Mouse (Mus musculus) lung, postnatal 36 days (tissue): ENCODE data around the gene Klc1.

Experiments
- DNase-seq: peaks from one replicate; pipeline ENCODE4 v3.0.0; 2022; ENCODE audit warnings: mixed read lengths

Klc1 gene

DNA sequence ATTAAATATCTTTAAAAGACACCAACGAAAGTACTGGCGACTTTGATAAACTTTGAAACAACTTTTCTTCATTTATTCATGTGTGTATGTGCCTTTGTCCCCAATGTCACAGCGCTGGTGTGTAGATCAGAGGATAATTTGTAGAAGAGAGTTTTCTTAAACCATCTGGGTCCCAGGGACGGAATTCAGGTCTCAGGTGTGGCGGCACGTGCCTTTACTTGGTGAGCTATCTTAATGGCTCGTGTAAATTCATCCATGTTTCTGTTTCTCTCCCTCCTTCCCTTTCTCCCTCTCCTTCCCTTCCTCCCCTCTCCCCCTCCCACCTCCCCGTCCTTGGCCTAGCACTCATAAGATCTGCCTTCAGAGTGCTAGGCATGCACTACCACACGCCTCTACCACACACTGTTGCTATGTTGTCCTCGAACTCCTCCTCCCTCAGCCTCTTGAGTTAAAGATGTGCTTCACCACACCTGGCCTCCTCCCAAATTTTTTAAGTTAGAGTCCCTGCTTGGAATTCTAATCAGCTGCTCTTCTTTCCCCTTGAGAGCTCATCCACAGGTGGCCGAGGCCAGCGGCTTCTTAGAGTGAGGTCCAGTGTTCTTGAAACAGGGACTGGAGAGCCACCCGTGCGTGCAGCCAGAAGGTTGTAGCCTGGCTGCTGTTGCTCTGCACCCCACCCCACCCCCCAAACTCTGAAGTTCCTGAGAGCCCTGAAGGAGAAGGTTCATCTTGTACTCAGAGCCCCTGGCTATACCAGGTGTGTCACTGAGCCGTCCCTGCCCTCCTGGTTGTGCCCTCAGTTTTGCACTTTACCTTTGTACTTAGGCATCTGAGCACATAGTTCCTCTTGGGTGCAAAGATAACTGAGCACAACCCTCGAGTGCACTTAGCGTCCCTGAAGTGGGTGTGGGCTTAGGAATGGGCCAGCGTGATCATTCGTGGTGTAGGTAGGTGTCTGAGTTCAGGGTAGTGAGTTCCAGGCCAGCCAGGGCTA, 56.4 kb downstream of the Klc1 start:
- DNase-seq = peak; percentile 60

DNA sequence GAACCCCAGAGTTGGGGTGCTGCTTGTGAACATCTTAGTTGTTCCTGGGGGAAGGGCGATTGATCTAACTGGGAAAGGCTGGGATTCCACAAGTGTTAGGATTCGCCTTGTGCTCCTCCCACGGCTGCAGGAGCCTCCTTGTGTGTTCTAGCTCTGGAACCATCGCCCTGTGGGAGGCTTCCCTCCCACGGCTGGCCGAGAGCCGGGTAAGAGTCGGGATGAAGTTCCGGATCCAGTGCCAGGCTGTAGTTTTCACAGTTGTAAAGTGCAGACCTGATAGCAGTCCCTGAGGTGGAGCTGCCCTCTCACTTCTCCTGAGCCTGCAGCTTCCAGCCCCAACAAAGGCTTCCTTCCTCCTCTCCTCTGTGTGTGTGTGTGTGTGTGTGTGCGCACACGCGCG, 57.9 kb downstream of the Klc1 start:
- DNase-seq = peak; percentile 30

DNA sequence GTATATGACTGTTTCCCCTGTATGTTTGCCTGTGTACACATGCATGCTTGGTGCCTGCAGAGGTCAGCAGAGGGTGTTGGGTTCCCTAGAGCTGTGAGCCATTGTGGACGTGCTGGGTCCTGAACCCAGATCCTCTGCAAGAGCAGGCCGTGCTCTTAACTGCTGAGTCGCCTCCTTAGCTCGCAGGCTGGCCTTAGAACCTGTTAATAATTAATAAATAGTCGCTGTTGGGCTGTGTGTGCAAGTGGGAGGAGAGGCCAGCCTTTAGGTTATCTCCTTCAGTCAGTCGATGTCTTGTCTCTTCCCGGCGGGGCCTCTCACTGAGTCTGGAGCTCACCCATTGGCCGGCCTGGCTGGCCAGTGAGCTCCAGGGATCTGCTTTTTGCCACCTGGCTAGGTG, 58.3 kb downstream of the Klc1 start:
- no peak for DNase-seq

DNA sequence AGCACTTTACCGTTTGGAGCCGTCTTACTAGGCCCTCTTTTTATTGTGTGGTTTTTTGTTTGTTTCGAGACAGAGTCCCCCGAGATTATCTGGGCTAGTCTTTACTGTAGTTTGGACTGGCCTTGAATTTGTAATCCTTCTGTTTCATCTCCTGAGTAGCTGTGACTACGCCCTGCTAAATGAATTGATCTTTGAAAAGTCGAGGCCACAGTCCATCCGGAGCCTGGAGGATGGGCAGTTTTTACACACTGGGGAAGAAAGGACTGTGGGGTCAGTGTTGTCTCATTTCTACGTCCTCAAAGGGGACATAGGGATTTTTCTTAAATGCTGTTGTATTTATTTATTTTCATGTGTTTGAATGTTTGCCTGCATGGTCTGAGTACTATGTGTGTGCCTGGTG, 59.3 kb downstream of the Klc1 start:
- no peak for DNase-seq

DNA sequence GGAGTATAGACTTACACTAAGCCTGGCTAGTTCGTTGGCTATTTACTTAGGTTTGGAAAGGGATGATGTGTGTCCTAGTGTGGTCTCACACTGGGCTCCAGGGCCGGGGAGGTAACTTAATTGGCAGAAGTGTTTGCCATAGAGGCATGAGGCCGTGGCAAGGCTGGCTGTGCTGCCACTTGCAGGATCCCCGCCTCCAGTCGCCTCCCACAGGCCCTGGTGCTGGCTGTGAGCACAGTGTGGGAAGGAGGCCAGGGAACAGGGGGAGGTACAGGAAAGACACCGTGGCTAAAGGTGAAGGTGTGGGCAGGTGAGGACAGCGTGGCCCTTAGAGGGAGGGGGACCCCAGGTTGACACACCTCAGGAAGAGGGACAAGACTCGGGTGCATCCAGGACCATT, 61.3 kb downstream of the Klc1 start:
- peak; percentile 54 for DNase-seq

DNA sequence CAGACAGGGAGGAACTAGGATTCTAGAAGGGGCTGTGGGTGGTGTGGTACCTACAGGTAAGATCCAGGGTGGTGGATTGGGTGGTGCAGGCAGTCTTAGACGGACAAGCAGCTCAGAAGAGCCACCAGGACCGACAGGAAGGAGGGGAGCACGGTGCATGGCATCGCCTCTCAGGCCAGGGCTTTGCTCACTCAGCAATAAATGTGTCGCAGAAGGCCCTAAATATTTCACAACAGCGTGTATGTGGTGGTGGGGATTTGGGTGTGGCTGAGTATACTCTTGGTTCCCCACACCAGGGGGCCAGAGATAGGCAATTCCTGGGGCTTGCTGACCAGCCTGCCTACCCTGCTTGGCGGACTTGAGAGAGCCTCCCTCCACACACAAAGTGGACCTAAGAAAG, 62.1 kb downstream of the Klc1 start:
- DNase-seq = no peak

DNA sequence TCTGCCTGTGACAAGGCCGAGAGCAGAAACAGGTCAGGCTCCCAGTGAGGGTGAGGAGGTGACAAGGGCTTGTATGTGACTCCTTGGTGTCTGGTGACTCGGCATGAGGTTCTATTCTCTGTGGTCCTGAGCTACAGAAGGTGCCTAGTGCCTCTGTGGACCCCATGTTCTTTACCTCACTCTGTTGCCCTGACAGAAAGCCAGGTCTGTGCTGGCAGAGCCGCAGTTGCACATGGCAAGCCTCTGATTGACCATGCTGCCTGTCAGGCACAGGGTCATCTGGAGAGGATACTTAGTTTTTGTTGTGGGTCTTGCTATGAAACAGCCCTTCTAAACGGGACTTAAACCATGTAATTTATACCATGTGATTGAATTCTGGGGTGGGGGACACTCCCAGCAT, 63.3 kb downstream of the Klc1 start:
- DNase-seq = no peak

DNA sequence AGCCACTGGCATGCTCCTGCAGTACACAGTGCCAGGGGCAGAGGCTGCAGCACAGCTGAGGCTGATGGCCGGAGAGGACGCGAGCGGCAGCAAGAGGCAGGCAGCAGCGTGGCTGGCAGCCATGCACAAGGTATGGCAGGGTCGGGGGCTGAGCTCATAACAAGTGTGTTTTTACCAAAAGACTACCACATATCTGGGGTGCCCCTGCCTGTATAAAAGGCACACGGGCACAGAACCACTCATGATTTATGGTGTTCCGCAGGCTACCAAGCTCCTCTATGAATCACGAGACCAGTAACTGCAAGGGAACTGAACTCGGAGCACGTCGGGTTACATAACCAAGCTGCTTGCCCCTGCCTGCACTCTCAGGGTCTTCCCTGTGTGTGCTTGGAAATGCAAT, 68.9 kb downstream of the Klc1 start:
- DNase-seq = no peak

DNA sequence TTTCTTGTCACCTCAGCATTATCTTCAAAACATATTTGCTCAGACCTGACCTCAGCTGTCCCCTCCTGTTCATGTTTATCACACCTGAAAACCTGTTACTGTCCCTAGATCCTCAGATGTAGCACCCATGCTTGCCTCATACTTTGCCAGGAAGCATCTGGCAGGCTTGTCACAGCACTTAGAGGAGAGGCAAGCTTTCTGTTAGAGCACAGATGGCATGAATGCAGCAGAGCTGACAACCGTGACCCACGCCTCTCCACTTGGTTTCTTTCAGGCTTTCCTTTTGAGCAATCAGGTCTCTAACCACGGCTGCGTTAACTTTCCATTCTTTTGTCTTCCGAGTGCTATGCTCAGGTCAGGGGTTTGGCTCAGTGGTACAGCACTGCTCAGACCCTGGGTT, 70.8 kb downstream of the Klc1 start:
- DNase-seq = no peak

DNA sequence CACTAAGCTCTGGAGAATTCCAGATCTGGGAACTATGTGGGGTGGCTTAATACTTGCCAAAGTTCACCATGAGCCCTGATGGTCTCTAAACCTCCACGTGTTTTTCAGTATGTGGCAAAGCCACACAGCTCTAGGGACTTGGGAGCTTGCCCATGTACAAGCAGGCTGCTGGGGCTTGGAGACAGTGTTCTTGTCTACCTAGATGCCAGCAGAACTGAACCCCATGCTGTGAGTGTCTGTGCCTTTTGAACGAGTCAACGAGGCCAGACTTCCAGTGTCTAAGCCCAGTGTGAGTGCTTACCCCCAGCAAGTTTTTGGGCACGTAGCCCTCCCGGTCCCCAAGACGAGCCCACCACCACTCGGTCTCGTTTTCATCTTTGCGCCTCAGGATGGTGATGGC, 71.3 kb downstream of the Klc1 start:
- no peak for DNase-seq

DNA sequence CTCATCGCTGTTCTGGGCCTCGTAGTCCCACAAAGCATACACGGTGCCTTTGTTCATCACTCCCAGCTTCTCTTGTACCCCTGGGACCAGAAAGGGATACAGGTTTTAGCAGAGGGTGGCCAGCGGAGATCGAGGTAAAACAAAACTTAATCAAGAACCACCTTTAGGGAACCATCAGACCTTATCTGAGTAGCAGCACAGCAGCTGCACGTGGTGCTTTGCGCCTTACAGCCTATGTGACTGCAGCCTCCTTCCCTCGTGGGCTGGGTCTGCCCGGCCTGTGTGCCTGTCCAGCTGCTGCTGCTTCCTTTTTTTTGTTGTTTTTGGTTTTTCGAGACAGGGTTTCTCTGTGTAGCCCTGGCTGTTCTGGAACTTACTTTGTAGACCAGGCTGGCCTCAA, 71.7 kb downstream of the Klc1 start:
- no peak for DNase-seq

DNA sequence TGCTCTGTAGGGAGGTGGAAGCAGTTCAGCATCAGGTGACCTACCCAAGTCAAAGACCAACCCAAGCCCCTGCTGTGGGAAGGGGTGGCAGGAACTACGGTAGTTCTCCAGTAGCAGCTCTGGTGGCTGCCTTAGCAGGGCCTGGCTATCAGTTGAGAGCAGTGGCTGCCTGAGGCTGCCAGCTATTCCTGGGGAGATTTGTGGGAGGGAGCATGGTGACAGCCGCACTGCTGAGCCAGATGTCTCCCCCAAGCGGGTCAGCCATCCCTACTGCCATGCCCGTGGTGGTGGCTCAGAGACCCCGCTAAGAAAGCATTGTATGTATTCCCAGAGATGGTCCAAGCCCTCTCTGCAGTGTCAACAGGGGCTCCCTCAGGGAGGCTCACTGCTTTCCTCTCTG, 74.0 kb downstream of the Klc1 start:
- DNase-seq = no peak

DNA sequence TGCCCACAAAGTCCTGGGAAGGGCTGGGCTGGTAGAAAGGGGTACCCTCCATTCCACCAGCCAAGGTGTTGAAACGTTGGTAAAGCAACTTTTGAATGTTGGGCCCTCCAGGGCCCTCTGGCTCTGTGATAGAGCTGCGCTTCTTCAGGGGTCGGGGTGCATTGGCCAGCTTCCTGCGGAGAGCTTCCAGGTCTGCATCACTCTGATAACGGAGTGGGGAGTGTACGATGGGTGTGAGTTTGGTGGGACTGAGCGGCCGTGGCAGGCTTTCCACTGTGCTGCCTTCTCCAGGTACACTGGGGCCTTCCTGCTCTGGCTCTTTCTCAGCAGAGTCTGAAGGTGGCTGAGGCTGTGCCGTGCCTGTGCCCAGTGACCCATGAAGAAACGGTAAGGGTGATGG, 74.8 kb downstream of the Klc1 start:
- no peak for DNase-seq

DNA sequence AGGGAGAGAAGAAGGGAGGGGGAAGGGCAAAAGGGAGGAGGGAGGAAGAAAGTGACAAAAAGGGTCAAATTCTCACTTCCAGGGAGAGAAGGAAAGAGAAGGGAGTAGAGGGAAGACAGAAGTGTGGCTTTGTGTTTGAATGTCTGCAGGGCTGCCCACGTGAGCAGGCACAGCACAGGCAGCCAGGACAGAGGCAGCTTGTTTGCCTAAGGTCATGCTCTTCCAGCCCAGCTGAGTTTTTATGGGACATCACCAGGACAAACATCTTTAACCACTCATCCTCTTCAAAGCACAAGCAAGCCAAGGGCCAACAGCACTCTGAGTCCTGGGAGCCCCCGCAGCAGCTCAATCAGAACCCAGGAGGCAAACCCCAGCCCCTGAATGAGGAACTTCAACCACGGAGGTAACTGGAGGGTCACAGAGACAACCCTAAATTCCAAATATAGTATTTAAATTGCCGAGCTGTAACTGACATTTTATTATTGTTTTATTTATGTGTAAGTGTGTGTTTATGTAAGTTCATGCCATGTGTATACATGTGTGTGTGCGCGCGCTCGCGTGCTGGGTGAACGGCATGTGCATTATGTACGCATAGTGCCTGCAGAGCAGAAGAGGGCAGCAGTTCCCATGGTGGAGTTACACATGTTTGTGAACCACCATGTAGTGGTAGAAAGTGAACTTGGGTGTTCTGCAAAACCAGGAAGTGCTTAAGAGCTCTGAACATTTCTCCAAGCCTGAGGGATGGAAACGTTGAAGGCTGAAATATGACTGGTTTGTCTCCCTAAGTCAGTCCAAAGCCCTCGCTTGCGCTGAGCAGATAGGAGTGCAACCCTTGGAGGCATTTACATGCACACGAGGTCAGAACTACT, 84.2 kb downstream of the Klc1 start:
- no peak for DNase-seq

DNA sequence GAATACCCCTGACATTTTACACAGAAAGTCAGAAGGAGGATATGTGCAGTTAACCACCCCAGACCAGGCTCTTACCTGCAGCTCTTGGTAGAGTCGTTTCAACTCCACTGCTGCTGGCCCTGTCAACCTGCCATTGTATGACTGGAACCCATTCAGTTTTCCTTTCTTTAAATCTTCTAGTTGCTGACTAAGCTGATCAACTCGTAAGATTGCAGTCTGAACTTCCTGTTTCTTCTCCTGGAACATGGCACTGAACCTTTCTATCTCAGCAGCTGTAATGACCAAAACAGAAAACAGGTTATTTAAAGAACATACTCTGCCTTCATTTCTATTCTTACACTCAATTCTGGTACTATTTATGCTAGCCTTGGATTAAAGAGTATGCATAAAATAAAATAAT, 84.8 kb downstream of the Klc1 start:
- DNase-seq = no peak

DNA sequence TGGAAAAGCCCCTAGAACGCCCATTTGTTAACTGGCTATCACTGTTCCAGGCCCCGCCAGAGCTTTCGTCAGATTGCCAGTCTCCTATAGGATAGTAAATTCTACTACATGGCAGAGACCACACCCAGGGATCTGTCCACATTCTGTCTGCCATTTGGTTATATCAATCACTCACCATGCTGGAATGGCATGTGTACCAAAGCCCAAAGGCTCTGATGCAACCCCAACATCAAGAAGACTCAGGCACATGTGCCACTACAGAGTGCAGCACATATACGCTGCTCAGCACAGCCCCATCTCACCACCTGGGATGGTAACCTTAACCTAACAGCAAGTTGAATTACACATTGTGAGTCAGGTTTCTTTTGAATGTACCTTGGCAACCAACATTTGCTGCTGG, 87.3 kb downstream of the Klc1 start:
- no peak for DNase-seq

DNA sequence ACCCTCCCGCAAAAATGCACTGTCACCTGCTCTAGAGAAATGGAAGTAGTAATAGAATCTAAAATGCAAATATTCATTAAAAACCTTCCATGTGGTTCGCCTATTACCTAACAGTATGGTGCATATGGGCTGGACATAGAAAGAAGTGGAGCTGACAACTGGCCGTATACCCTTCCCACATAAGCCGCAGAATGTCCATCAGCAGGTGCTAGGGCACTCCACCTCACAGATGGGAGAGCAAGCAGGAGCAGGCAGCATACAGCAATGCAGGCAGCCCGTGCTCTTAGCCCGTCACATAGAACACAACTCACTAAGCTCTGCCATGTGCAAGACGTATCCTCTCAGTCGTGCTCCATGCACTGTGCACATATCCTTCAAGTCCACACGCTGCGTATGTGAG, 88.2 kb downstream of the Klc1 start:
- no peak for DNase-seq

DNA sequence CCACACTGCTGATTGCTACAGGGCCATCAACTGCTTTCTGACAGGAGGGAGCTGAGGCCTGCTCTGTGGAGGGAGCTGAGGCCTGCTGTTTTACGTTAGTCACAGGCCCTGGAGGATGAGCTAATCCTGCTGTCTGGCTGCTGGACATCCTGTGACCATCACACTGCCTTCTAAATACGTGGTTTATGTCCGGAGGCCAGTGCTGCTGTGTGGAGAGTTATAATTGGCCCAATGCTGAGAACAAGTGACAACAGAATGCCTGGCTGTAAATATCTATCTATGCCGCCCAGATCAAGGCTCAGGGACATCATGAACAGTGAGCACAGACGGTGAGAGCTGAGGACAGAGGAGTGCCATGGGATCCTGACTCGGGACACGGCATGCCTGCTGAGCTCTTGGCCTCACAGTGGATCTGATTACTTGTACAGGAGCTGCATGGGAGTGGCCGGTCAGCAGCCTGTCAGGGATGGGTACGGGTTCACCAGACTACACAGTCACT, 89.7 kb downstream of the Klc1 start:
- DNase-seq = no peak

DNA sequence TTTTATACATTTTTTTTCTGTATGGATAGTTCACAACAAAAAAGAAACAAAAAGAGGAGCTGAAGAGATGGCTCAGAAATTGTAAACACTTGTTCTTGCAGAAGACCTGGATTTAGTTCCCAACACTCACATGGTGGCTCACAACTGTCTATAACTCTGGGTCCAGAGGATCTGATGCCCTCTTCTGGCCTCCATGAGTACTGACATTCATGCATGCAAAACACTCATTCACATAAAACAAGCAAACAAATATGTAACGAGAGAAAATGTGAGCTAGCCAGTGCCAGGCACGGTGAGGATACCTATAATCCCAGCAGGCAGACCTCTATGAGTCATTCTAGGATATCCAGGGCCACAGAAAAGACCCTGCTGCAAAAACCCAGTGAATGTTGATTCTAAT, 92.6 kb downstream of the Klc1 start:
- DNase-seq = peak; percentile 14

DNA sequence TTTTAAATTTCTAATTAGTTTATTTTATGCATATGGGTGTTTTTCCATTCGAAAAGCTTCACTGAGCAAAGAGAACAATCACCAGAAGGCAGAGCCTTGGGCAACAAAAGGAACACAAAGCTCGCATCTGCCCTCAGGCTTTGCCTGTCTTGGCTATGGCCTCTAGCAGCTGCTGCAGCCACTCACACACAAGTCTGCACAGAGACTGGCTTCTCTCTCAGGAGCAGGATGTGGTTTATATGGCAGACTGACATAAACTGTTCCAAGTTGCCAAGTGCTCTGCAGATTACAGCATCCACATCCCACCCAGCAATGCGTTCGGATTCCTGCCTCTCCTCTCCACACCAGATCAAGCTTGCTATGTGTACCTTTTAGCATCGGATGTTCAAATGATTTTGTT, 93.1 kb downstream of the Klc1 start:
- DNase-seq = no peak

DNA sequence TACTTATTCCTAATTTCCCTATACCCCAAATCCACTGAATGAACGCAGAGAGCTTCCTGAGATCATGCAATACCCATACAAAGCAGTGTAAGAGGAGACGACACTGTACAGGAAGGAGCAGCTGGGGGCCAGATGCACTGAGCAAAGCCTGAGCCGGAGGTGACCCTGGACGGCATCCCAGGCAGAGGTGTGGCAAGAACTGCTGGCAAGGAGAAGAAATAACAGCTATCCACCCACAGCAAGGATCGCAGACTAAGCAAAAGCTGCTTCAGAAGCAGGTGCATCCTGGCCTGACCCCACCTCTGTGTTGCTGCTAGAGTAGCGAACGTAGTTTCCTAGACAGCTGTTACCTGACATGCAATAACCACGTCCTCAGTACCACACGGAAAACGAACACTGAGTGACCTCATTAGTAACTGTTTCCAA, 94.4 kb downstream of the Klc1 start:
- peak; percentile 49 for DNase-seq

DNA sequence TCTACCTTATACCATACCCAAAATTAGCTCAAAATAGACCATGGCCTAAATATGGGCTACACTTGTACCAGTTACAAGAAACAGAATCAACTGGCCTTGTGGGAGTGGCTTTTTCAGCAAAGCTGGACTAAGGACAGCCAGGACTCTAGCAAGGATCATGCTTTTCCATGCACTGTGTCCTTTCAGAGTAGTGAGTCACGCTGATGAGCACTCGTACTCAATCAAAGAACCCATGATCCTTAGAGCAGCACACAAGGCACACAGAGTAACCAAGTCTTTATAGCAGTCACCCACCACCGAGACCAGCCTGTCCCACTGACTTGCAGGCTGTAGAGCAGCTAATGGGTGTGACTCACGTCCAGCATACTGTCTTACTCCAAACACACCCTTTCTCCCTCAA, 94.9 kb downstream of the Klc1 start:
- DNase-seq = no peak

DNA sequence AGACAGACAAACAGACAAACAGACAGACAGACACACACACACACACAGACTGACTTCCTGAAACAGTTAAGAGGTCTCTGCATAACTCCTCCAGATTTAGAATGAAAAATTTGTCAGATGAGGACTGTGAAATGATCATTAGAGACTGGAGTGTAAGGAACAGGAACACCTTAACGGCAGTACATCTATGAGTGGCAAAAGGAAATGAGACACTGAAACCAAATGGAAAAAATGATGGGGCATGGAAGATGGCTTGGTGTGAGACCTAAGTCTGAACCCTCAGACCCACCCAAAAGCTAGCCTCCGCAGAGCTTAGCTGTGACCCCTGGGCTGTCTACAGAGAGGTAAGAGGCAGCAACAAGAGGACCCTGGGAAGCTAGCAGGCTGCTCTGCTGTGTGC, 96.8 kb downstream of the Klc1 start:
- no peak for DNase-seq
